Mouse (Mus musculus): Measurements from ENCODE around the gene Fam72a. TPM values are rescaled to one million over a fixed set of nuclear protein-coding genes. Genes with fewer than 3 reads are reported as not detected.
"Not testable (repeated sequence)": the region's sequence is repeated elsewhere in the genome, so short reads cannot be mapped to it uniquely, and the experiment has no call there.

Gene Fam72a
- total RNA-seq, 2 experiments from 2014 or later, result 1.0 to 1.4 TPM

DNA sequence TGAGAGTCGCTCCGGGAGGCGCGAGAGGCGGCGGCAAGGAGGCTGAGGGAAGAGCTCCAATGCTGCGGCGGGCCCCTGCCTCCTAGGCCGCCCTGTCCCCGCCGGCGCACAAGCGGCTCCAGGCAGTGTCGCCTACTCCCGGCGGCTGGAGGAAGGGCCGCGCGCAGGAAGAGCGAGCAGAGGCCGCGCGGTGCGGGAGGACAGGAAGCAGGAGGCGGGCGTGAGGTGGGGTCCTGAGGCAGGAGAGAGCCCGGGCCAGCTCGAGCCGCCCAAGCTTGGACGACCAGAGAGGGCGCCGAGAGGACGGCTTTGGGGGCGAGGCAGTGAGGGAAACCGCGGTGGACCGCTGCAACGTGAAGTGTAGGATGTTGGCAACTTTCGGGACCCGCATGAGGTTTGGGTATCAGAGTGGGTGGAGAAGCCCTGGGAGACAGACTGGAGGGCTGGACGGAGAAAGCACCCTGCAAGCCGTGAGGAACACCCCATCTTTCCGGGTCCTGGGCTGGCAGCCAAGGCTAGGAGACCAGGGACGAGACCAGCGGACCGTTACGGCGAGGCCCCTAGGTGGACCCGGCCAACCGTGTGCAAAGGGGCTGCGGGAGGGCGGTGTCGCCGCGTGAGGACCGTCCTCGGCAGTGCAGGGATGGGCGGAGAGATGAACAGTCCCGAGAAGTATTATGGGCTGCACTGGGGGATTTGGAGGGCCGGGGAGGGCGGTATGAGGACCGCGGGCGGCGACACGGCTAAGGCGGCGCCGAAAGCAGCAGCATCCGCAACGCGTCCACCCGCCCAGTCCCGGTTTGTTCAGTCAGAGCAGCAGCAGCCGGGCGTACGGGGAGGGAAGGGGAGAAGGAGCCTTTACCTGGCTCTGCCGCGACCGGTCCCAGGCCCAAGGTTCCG lies 1.1 kb upstream of the Fam72a start:
- DNase-seq, result peak; percentile 76

DNA sequence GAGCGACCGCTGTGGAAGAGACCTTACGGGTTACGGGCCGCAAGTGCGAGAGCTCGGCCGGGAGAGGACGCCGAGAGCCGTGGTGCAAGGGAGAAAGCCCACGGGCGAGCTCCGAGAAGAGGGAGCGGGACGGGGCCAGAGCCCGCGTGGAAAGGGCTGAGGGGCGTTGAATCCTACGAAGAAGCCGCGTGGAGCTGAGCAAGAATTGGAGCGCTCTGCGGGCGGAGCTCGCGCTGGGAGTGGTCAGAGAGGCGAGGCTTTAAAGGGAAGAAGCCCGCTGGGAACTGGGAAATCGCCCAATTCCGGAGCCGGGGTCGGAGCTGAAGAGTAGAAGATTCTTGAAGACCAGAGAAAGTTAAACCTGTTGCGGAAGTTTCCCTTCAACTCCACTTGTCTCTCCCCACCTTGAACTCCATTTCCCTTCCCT lies 391 bp downstream of the Fam72a start:
- peak; percentile 66 for DNase-seq

DNA sequence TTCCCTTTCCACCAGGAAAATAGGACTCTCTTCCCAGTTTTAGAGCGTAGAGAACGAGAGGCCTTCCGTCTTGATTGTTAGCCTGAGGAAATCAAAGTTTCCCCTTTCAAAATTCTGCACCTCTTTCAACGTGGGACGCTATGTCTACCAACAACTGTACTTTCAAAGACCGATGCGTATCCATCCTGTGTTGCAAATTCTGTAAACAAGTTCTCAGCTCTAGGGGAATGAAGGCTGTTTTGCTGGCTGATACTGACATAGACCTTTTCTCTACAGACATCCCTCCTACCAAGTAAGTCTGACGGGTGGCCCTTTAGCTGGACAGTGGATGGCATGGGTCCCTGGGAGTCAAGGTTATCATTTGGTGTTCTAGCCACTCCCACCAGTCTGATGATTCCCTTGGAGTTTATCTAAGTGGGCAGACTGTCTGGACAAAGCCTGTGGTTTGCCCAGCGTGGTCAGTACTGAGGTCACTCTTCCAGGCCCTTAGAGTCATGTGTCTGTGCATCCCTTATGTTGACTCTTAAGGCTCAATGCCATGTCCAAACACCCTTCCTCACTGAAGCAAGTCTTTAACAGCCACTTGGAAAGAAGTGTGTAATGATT lies 961 bp downstream of the Fam72a start:
- DNase-seq, result no peak

DNA sequence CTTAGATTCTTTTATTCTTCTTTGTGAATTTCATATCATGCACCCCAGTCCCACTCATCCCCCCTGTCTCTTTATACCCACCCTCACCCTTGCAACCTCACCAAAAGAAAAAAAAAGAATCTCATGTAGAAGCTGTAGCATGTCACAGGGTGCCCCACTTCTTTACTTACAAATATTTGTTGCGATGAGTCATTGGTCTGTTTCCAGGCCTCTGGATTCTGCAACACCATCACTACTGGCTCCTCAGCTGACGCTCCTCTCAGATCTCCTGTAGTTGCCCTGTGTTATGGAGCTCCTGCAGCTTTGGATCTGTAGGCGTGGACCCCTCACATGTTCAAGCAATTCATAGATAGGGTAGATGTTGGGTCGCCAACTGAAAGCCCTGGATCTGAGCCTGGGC lies 12.1 kb downstream of the Fam72a start:
- DNase-seq, result no peak

DNA sequence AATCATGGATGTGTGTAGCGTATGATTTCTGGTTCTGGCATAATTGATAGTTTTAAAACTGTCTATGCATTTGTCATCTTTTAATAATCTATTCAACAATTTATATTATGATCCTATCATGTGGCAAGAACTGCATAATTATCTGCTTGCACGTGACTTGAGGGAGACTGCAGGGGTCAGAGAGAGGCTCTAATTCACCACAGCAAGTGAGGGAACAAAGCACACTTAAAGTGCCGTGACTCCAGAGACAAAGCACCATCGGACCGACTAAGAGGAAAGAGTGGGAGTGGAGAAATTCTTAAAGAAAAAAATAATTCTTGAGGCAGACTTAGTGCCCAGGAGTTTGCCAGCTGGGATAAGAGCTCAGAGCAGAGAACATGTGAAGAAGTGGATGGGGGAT lies 13.1 kb downstream of the Fam72a start:
- DNase-seq, result no peak

DNA sequence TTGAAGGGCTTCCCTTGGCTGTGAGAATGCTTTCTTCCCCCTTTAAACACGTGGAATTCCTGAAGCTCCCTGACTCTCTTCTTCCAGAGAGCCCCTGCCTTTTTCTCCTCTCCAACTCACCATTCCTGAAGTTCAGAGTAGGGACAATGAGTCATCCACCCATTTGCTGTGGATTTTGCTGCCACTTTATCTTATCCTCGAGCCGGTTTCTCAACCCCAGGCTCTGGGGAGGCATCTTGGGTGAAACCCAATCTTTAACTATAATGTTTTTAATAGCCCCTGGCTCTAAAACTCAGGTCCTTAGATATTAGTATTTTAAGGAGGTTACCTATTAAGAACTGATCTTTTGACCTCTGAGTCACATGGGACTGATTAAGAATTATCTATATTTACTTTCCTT lies 13.7 kb downstream of the Fam72a start:
- no peak for DNase-seq

DNA sequence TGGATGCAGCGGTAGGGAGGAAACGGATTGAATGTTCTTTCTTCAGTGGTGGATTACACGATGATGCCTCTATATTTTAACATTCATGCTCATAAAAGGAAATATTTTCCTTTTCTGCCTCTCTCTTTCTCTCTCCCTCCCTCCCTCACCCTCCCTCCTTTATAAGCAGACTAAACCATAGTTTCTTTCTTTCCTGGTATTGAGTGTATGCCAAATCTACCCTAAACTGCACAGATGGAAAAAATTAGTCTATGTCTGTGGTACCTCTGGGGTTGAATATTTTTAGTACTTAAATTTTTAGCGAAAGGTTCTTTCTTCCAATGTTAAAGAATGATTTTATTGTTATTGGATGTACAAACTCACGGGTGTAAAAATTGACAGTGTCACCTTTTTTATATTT lies 14.2 kb downstream of the Fam72a start:
- no peak for DNase-seq

DNA sequence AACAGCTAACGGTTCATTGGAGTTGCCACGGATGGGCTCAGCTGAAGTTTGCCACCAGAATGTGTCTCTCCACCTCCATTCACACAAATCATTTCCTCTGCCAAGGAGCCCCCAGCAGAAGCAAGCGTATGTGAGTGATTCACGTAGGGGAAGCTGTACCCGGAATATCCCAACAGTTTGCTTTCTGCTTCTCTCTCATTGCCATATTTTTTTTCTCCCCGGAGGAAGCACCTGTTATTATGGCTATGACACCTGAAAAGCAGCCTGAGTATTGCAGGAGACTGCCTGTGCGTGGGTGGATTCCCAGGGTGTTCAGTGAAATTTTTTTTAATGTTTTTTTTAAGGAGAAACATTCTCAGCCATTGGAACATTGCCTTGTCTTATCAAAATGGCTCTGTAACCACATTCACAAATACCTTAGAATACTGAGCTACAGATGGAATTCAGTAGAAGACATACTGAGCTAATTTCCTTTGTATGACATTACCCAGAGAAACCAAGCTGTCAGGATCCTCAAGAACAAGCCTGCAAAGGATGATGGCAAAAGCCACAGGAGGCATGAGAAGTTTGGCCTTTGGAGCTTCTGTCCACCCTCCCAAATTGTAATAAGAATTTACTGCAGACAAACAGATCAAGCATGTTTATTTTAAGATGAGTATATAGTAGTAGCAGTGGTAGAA lies 16.3 kb downstream of the Fam72a start:
- DNase-seq, result no peak

DNA sequence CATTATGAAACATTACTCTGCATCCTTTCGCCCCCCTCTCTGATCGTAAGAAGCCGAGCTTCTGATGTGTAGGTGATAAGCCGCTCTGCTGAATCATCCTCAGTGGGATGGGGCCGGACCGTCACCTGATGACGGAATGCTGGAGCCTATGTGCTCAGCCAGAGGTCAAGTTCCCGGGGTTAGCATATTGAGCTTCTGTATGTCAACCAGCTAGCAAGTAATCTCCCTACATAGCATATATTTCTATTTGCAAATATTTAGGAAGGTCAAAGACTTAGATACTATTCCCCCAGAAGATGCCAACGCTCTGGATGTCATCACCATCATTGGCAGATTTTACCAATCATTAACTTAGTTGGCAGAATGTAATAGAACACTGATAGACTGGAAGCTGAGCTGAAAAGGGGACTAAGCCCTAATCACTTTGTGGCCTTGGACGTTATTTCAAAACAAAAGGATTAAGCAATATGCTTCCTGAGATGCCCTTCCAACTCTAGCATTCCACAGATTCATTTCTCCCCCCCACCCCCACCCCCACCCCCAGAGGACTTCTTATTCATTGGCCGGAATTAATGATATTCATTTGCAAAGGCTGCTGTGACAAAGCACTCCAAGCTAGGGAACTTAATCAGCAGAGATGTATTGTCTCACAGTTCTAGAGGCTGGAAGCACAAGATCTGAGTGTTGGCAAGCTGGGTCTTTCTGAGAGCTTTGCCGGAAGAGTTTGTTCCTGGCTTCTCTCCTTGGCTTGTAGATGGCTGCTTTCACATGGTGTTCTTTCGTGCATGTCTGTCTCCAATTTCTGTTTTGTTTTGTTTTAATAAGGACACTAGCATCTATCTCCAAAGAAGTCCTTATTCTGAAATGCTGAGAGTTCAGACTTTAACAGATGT lies 19.3 kb downstream of the Fam72a start:
- no peak for DNase-seq

DNA sequence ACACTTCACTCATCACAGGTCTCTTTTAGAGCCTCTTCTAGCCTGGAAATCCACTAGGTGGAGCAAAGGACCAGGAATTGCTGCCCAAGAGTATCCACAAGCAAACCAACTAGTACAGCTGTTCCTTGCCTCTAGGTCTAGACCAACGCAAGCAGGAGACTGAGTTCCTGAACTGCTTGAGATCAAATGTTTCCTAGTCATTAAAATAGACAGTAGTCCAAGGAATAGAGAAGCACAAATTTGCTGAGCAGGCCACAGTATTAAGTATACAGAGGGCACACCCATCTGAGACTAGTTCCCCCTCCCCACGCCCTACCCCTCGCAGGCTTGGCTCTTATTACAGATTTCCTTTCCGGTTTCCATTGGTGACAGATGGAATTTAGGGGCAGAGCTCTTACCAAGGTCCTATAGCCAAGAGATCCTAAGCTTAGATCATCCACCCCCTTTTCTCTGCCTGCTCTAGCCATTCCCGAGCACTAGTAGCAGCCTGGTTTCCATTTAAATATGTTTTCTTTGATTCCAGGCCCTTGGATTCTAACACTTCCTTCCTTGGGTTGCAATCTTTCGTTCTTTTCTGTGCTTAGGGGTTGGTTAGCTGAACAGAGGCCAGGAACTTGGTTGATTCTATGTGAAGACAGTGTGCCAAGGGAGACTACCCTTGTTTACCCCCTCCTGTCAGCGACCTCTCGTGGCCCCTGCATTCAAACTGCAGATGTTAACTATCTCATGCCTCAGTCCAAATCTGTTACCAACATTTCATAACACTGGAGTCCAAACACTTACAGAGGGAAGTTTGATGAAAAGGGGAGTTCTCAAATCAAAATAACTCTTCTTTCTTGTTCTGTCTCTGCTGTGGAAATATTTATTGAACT lies 21.0 kb downstream of the Fam72a start:
- no peak for DNase-seq

DNA sequence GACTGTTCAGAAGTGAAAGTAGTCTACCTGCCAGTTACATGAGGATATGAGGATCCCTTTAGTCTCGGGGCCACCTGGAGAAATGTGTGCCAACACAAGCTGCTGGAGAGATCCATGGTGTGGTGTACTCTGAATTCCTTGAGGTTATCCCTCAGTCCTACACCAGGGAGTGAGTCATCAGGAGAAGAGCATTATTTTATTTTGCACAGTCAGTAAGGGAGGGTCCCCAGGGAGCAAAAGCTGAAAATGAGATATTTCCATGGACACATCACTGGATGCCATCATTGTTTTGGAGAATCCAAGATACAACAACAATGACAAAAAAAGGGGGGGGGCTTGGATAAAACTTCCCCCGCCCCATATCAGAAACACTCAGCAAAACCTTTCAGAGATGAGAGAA lies 24.3 kb downstream of the Fam72a start:
- no peak for DNase-seq

DNA sequence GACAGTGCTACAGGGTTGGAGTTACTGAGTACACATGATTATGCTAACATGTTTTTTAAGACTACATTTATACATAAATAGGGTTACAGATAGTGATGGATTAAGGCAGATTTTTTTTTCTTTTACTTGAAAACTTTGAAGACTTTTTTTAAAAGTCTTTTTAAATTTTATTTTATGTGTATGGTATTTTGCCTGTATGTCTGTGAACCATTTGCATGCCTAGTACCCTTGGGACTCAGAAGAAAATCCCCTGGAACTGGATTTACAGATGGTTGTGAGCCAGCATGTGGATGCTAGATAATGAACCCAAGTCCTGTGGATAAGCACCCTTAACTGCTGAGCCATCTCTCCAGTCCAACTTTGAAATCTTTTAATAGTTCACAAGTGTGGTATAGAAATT lies 25.7 kb downstream of the Fam72a start:
- DNase-seq, result no peak

DNA sequence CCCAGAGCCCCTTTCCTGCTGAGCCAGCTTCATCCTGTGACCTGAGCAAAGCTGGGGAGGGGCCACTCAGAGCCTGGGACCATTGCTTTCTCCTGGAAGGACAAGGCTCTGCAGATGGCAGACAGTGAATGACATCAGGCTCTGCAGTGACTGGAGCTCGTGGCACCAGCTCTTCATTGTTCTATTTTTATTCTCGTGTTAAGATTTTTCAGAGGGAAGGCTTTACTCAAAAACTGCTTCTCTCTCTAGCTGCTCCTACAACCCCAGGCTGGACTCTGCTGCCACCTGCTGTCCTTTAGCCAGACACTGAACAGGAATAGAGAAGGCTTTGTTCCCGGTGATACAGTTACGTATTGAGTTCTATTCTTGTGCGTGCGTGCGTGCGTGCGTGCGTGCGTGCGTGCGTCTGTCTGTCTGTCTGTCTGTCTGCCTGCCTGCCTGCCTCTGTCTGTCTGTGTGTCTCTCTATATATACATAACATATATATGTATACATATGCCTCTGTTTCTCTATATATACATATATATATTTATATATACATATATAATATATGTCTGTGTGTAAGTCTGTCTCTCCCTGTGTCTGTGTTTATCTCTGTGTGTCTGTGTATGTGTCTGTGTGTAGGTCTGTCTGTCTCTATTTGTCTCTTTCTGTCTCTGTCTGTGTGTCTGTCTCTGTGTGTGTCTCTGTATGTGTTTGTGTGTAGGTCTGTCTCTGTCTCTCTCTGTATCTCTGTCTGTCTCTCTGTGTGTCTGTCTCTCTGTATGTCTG lies 27.5 kb downstream of the Fam72a start:
- peak; percentile 77 for DNase-seq

DNA sequence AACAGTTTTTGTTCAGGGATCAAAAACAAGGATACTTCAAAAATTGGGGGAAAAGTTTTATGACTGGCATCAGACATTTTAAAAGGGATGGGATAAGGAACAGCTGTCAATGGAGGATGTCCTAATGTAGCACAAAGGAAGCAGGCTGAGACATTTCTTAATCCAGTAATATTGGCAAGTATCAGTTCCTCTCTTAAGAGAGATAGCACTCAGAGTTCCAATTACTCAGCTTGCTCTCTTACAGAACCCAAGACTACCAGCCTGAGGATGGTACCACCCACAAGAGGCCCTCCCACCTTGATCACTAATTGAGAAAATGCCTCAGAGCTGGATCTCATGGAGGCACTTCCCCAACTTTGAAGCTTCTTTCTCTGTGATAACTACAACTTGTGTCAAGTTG lies 32.8 kb downstream of the Fam72a start:
- no peak for DNase-seq

DNA sequence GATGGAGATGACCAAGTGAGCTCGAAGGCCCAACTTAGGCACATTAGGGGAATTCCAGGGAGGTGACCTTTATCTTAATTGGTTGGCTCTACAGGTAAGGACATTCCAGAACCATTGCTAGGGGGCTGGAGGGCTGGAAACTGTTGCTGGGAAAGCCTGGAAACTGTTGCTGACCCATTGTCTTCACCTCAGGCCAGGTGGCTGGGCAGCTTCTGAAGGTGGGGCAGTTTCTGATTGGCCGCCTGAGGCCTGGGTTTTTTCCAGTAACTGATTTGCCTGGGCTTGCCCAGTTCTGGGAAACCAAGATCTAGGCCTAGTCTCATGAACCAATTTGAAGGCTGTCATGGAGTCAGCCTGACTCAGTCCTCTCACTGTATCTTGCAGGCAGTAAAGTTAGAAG lies 34.4 kb downstream of the Fam72a start:
- DNase-seq, result no peak

DNA sequence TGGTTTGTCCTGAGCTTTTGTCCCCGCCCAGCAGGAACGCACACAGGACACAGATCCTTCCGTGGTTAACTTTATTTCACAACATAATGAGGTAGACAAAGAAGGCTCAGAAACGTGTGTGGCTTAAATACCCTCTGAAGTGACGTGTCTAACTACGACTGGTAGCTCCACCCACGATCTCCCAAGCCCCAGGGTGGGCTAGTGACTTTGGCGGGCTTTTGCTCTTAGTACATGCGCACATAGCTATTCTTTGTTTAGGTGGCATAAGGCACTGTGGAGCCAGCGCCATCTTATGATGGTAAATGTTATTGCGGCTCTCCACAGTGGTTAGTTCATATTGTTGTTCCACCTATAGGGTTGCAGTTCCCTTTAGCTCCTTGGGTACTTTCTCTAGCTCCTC lies 38.4 kb downstream of the Fam72a start:
- DNase-seq, result not testable (repeated sequence)

DNA sequence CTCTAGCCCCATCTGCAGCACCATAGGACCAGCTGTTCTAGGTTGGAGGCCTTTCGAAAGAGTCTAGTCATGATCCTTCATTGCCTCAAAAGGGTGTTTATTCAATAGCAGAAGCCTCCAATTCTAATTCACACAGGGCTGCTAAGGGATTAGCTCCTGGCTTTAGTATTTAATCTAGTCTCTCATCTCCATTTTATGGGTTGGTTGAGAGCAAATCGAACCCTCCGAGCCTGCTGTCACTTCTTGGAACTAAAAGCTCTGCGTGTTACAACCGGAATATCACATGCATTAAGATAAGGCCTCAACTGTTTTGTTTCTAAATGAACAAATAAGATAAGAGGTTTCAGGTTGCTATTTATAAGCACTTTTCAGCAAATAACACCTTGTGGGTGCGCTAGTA lies 42.0 kb downstream of the Fam72a start:
- no peak for DNase-seq

DNA sequence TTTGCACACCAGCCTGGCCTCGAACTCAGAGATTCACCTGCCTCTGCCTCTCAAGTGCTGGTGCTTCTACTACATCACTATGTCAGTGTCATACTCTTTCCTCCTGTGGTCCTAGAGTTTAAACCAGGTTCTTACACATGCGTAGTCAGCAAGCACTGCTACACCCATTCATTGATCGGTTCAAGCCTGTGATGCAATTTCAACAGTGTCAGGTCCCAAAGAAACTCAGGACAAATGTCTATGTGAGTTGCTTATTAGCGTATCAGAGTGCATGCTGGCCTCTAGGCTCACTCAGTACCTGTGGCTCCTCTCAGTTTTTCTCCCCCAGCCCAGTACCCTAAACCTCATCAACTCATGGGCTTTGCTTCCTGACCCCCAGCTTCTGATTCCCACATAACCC lies 42.7 kb downstream of the Fam72a start:
- no peak for DNase-seq

DNA sequence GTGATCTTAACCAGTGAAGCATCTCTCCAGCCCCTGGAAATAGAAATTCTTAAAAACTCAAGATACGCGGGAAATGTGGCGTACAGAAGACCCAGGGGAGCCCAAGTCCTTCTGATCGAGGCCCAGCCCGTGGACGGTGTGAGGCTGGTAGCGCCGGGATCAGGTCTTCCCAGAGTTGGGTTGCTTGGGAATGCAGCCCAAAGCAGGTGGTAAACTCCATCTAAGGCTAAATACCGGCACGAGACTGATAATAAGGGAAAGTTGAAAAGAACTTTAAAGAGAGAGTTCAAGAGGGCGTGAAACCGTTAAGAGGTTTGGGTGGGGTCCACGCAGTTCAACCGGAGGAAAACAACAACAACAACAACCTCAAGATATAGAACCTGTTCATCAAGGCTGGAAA lies 46.0 kb downstream of the Fam72a start:
- DNase-seq, result peak; percentile 52

DNA sequence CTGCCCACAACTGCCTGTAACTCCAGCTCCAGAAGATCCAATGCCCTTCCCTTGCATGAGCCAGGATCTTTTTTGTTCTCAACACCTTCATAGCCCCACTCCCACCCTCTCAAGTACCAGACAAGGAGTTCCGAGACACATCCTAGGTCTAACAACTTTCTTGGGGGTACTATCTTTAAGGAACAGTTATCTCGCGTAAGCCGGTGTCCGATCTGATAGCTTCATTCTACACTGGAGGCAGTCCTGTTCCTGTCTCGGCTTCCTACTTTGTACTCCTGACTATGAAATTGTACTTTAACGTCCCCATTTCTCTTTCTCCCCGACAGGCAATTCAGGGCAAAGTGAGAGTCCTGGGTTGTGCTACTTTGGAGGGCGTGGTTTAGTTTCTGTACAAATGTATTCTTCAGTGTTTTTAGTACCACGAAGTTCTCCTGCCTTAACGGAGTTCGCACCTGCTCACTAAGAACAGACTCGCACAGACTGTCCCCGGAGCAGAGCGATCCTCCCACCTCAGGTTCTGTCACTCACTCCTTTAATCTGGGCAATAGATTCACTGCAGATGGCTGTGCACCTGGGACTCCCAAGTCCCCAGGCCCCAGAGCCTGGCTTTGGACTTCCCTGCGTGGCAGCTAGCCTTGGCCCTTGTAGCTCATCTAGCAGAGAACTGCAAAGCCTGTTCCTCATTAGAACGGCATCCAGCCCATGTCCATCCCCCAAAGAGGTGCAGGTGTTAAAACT lies 51.4 kb downstream of the Fam72a start:
- no peak for DNase-seq
